Mouse (Mus musculus) kidney, postnatal 0 days (tissue): ENCODE measurements at regions not wholly inside any gene's neighbourhood (a gene's known extent, or its start where the extent isn't known, plus 50 kb on each side); places are given as distances from the start of the nearest gene placed in this dataset.

Experiments
- ATAC-seq: fragments of 200-750 bp; cut with Nextera tagmentation; replicated peaks from 2 replicates; pipeline ENCODE4 v1.8.0; 2017; ENCODE audit warnings: low read depth, moderate number of reproducible peaks, moderate TSS enrichment, moderate library complexity; ENCODE audit not compliant: low FRiP score
- DNase-seq: peaks from one replicate; pipeline ENCODE4 v3.0.0-alpha.2; 2016; ENCODE audit warnings: low spot score
- H3K27ac ChIP-seq: fragments of 300-500 bp; sonication (generic); 2 replicates; pipeline ENCODE4 v1.5.1; 2014; ENCODE audit warnings: mild to moderate bottlenecking
- H3K27me3 ChIP-seq: fragments of 300-500 bp; sonication (generic); 2 replicates; pipeline ENCODE4 v1.6.1; 2014; ENCODE audit warnings: low read length, mixed read lengths; ENCODE audit not compliant: insufficient read depth
- H3K36me3 ChIP-seq: fragments of 300-500 bp; sonication (generic); 2 replicates; pipeline ENCODE4 v1.6.1; 2014; ENCODE audit warnings: low read length, mixed read lengths; ENCODE audit not compliant: insufficient read depth
- H3K4me1 ChIP-seq: fragments of 300-500 bp; sonication (generic); replicated peaks from 2 replicates; pipeline ENCODE4 v1.6.1; 2014; ENCODE audit warnings: antibody characterized with exemption, low read length, mixed read lengths; ENCODE audit not compliant: insufficient read depth
- H3K4me2 ChIP-seq: fragments of 300-500 bp; sonication (generic); 2 replicates; pipeline ENCODE4 v1.6.1; 2014; ENCODE audit warnings: mild to moderate bottlenecking, low read length, moderate library complexity, mixed read lengths
- H3K4me3 ChIP-seq: fragments of 300-500 bp; sonication (generic); replicated peaks from 2 replicates; pipeline ENCODE4 v1.5.1; 2014; ENCODE audit warnings: low read depth, low read length
- H3K9ac ChIP-seq: fragments of 300-500 bp; sonication (generic); 2 replicates; pipeline ENCODE4 v1.6.1; 2014; ENCODE audit warnings: low read depth, low read length
- H3K9me3 ChIP-seq: fragments of 300-500 bp; sonication (generic); replicated peaks from 2 replicates; pipeline ENCODE4 v1.6.1; 2016; ENCODE audit warnings: low read length, inconsistent platforms, mixed read lengths
- CTCF ChIP-seq: IDR thresholded peaks from 2 replicates; pipeline ENCODE4 v1.5.1; 2016; ENCODE audit warnings: antibody characterized with exemption, low read depth, mild to moderate bottlenecking, moderate library complexity
- WGBS: fragments of 180-500 bp; shearing (Covaris S2); extraction: QIAGEN DNeasy Blood & Tissue Kit; methylation state at CpG from one replicate; pipeline ENCODE4 v1.1.7; 2014; 5-methylcytosine and 5-hydroxymethylcytosine counted together

DNA sequence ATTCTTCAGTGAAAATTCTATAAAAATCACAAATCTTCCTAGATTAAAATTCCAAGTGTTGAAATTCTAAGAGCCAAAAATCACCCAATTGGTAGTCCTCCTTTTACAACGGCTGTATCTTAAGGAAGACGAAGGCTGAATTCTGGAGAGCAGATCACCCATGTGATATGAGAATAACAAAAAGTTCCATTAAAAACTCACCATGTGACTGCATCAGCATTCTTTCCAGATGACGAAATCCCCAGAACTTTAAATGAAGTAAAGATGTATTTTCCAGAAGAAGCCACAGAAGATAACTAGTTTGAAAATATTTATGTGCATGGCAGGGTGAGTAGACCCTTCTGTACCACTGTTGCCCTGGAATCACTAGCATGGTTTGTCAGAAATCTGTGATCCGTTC is 723.5 kb downstream of the Gm826 start:
- Histone ChIP-seq H3K9ac (no peak overlapping the region), H3K4me2 (no peak overlapping the region), H3K27me3 (no peaks in the 10 kb centered on the region), H3K36me3 (no peaks in the 10 kb centered on the region), H3K4me3 (no peak overlapping the region), H3K4me1 (no peaks in the 10 kb centered on the region), H3K27ac (no peak overlapping the region), H3K9me3 (no peaks in the 10 kb centered on the region)
- 77% methylated on average over 4 of the region's 4 CpGs for WGBS
- TF ChIP-seq CTCF, result no peak
- no peak for DNase-seq
- ATAC-seq, result no peak

DNA sequence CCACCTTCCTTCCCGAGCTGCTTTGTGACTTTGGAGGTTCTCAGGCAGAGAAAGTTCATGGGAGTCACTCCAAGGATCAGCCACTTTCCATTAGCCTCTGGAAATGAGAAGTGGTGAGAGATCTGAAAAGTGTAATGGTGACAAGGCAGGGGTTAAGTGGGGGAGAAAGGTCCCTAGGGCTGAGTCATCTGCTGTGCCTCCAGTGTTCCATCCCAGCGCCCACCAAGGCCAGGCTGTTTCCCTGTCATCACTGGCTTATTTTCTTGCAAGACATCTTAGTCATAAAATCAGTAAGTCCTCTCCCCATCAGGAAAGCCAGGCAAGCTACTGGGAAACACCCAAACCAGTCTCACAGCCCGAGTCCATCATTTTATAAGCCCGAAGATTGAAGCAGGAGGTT is 717.3 kb downstream of the Gm826 start:
- H3K9me3 ChIP-seq, result no peaks in the 10 kb centered on the region
- no peaks in the 10 kb centered on the region for H3K36me3 ChIP-seq
- no peak overlapping the region for H3K27ac ChIP-seq
- TF ChIP-seq CTCF, result no peak
- no peak for ATAC-seq
- no peak overlapping the region for H3K9ac ChIP-seq
- 25% methylated on average over 4 of the region's 4 CpGs for WGBS
- no peak for DNase-seq
- H3K27me3 ChIP-seq, result no peaks in the 10 kb centered on the region
- no peaks in the 10 kb centered on the region for H3K4me1 ChIP-seq
- H3K4me3 ChIP-seq, result no peak overlapping the region
- H3K4me2 ChIP-seq, result no peak overlapping the region

DNA sequence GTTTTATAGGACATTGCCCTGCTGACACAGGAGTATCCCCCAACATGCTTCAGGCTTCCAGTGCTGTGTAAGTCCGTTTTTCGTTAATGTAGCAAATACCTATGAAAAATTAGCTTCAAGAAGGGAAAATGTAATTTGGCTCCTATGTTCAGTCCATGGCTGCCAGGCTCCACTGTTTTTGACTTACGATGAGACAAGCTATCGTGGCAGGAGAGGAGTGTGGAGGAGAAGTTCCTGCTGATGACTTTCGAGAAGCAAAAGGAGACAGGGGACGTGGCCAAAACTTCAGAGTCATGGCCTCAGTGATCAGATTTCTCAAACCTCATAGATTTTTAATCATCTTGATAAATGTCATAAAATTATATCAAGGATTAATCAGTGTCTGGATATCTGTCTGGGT is 712.7 kb downstream of the Gm826 start:
- H3K4me1 ChIP-seq, result no peaks in the 10 kb centered on the region
- no peak overlapping the region for H3K4me3 ChIP-seq
- no peaks in the 10 kb centered on the region for H3K9me3 ChIP-seq
- no peak overlapping the region for H3K4me2 ChIP-seq
- no peaks in the 10 kb centered on the region for H3K36me3 ChIP-seq
- no peaks in the 10 kb centered on the region for H3K27me3 ChIP-seq
- no peak overlapping the region for H3K27ac ChIP-seq
- DNase-seq (no peak), ATAC-seq (no peak)
- WGBS, result 78% methylated on average over 6 of the region's 6 CpGs
- no peak for TF ChIP-seq CTCF
- H3K9ac ChIP-seq, result no peak overlapping the region

DNA sequence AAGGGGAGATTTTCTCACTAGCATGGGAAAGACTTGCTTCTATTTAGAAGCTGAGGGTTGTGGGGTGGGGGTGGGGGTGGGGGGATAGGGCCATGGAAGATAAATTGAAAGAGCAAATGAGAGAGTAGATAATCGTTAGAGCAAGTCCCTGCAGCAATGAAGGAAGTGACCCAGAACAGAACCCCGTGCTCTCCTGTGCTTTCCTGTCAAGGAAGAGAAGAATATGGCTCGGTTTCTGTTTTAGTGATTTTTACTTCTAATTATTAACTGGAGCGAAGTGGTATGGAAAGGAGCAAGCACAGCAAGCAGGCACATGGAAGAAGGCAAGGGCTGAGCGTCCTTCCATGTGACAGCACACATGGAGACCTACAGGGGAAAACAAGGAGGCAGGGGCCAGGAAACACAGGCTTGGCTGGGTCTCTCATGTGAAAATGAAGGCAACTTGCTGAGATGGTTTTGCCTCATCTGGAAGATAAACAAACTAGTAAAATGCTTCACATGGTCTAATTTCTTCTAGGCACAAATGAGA is 711.8 kb downstream of the Gm826 start:
- no peak overlapping the region for H3K27ac ChIP-seq
- no peaks in the 10 kb centered on the region for H3K36me3 ChIP-seq
- no peak for DNase-seq
- 0 out of 2 replicates have a peak, but pooled peaks have one; percentile 29 for ATAC-seq
- H3K4me3 ChIP-seq, result no peak overlapping the region
- no peaks in the 10 kb centered on the region for H3K4me1 ChIP-seq
- no peaks in the 10 kb centered on the region for H3K9me3 ChIP-seq
- 32% methylated on average over 5 of the region's 5 CpGs for WGBS
- no peaks in the 10 kb centered on the region for H3K27me3 ChIP-seq
- no peak overlapping the region for H3K9ac ChIP-seq
- no peak overlapping the region for H3K4me2 ChIP-seq
- no peak for TF ChIP-seq CTCF

DNA sequence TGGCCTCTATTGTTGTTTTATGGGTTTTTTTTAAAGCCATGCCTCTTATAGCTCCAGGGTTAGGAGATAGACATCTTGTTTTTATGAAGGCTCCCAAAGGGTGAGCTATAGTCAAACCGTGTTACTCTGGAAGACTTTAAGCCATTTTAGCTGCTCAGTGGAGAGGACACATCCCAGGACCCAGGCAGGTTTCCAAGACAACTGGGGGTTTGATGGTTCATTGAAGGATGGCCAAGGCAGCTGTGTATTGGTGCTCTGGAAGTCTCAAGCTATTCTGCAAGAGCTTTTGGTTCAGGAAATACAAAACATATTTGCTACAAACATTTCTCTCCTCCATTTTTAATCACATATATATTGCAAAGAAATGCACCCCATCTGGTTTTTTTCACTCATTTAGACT is 708.7 kb downstream of the Gm826 start:
- Histone ChIP-seq H3K27me3 (no peaks in the 10 kb centered on the region), H3K4me3 (no peak overlapping the region), H3K27ac (no peak overlapping the region), H3K9me3 (no peaks in the 10 kb centered on the region), H3K4me2 (no peak overlapping the region), H3K36me3 (no peaks in the 10 kb centered on the region), H3K4me1 (no peaks in the 10 kb centered on the region), H3K9ac (no peak overlapping the region)
- ATAC-seq (no peak), DNase-seq (no peak)
- 43% methylated on average over 1 of the region's 1 CpGs for WGBS
- no peak for TF ChIP-seq CTCF

DNA sequence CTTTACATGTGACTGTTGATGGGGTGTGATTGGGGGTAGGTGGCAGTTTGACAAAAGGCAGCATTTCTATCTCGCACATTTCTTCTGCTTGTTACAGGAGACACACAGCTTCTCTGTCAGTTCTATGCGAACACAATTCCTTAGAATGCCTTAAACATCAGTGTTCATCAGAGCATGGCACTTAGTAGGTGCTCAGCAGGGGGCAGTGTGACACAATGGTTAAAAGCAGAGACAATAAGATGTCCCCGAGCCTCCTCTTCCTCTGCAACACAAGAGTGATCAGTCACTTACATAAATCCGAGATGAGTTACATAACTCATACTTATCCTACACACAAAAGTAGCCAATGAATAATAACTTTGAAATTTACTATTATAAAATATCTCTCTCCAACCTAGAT is 688.1 kb downstream of the Gm826 start:
- peak; percentile 73 for TF ChIP-seq CTCF
- H3K4me2 ChIP-seq, result no peak overlapping the region
- H3K9me3 ChIP-seq, result no peaks in the 10 kb centered on the region
- H3K36me3 ChIP-seq, result no peaks in the 10 kb centered on the region
- no peaks in the 10 kb centered on the region for H3K4me1 ChIP-seq
- no peak overlapping the region for H3K27ac ChIP-seq
- no peak overlapping the region for H3K9ac ChIP-seq
- 46% methylated on average over 4 of the region's 4 CpGs for WGBS
- no peak overlapping the region for H3K4me3 ChIP-seq
- H3K27me3 ChIP-seq, result no peaks in the 10 kb centered on the region
- ATAC-seq (no peak), DNase-seq (peak; percentile 47)

DNA sequence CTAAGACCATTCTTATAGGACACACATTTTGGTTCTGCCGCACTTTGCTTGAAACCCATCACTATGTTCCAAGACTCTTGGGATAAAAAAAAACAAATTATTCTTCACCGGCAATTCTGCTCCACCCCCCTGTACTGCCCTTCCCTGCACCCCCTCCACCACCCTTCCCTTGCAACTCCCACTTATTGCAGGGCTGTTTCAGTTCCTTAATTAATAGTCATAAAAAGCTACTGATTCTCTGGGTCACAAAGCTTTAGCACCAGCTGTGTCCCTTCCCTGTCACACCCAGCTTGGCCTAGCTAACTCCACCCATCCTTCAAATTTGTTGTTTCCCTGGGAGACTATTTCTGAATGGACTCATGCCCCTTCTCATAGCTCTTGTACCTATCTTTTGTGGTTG is 687.4 kb downstream of the Gm826 start:
- DNase-seq (peak; percentile 67), ATAC-seq (no peak)
- WGBS, result 54% methylated on average over 2 of the region's 2 CpGs
- Histone ChIP-seq H3K27ac (no peak overlapping the region), H3K27me3 (no peaks in the 10 kb centered on the region), H3K4me1 (no peaks in the 10 kb centered on the region), H3K9me3 (no peaks in the 10 kb centered on the region), H3K9ac (no peak overlapping the region), H3K4me2 (no peak overlapping the region), H3K4me3 (no peak overlapping the region), H3K36me3 (no peaks in the 10 kb centered on the region)
- TF ChIP-seq CTCF, result no peak
